Mouse (Mus musculus) heart, adult 18-20 months (tissue): ENCODE results near the gene Atp2a3. TPM values are rescaled to one million over a fixed set of nuclear protein-coding genes. Genes with fewer than 3 reads are reported as not detected.
A peak's percentile ranks its signal among the peaks of the same experiment; 100 is the strongest.

Experiments used
- DNase-seq, 2 experiments: peaks; one replicate each; pipeline ENCODE4 v3.0.0; 2021 to 2022; ENCODE audit warnings: mixed read lengths in 1 of 2
- long read RNA-seq, 2 experiments: library from polyadenylated mRNA; stranded (forward); transcript quantifications; one replicate each; pipeline ENCODE4 v2.0.0; 2021
- total RNA-seq, 2 experiments: library from RNA; stranded (reverse); gene quantifications; 2 replicates each; pipeline ENCODE4 v1.2.3; 2021

The Atp2a3 gene
- total RNA-seq: 10 to 100 TPM in 1 of 2 experiments, 1 to 10 TPM in 1; 8.6 to 15.8 TPM
- long read RNA-seq, experiment 1: 0 reads
- long read RNA-seq, experiment 2, partial matches to known transcripts: 0 of 2 reads
- long read RNA-seq, experiment 2, other reads (novel, unspliced or antisense): 2 of 2 reads

DNA sequence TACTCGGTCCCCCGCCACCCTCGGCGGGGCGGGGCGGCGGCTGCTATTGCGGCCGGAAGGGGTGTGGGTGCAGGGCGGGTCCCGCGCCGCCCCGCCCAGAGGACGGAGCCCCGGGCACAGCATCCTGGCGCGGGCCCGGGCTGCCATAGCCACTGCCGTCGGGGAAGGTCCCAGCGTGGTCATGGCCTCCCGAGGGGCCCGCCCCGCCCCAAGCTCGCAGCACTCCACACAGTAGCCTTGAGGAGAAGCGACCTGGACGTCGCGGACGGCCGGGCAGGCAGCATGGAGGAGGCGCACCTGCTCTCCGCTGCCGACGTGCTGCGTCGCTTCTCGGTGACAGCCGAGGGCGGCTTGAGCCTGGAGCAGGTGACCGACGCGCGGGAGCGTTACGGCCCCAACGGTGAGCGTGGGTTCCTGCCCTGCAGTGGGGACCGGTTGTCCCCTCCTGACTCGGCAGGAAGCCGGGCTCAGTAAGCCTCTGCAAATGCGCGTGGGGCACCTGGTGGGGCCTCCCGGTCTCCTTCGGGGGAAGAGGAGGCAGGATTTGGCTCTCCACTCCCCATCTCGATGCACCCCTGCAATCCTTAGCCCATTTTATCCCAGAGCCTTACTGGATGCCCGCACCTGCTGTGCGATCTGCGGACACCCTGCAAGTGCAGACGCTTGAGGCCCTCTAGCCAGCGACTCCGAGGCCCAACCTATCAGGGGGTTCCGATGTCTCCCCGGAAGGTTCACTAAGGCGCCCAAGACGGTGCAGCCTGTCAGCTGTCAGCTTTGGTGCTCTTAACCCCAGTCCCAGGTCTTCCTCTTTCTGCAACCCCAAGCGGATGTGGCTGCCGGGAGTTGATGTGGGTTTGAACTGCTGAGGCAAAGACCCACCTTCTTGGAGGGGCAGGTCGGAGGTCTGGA lies at the start of gene Atp2a3:
Gene Atp2a3 (plus strand): TSS at position 98 of the 909 bp plus-strand sequence.
- DNase-seq: peak; percentile 35 to 56

DNA sequence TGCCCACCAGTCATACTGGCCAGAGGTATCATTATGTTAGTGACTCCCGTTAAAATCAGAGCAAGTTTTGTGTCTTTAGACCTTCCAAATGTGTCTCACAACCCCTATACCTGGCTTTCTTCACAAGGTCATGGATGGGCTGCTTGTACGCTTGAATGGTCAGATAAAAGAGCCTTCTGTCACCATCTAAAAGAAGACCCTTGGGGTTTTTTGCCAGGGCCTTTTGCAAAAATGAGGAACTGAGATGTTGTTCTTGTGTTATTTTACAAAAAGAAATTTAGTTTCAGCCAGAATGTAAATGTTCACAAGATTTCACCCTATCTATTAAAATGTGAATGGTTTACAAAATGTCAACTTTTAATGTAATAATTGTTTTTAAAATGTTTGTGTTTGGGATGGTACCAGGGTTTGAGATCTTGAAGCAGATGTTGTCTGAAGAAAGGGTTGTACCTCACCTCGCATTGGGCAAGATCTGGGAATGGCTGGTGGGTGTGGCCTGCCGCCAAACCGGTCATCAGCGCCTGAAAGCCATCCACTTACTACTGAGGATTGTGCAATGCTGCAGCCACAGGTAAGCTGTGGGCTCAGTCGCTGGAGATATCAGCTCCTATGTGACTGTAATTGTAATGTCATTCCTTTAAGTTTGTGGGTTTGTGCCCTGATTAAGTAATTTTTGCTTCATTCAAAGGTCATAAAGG lies 43.5 kb upstream of the Atp2a3 start:
- DNase-seq: no peak

DNA sequence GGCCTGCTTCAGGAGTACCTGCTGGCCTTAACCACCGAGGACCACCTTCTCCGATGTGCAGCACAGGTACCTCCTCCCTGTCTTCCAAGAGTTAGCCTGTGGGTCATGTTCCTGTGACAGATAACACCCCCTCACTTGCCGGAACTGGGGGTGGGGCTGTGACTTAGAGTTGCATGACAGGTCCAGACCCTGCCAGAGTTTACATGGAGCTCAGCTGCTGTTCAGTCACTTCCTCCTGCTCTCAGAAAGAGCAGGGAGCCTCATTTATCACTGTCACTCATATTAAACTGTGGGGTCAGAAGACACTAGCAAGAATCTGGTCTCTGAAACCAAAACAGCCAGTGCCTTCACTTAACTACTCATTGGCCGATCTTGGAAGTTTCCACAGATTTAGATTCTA lies 37.9 kb upstream of the Atp2a3 start:
- no peak for DNase-seq

DNA sequence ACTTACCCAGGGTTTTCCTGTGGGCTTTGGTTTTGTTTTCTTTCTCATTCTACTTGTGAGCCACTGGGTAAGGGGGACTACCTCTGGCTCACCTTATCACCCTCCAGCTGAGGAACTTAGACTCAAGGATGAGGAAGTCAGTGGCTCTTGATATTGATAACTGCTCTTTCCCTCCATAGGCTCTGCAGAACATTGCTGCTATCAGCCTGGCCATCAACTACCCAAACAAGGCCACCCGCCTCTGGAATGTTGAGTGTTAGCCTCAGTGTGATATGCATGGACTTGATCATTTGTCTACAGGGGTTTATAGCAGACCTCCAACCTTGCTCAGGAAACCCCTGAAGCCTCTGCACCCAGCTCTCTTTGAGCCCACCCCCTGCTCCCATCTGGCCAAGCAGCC lies 36.5 kb upstream of the Atp2a3 start:
- DNase-seq: no peak

DNA sequence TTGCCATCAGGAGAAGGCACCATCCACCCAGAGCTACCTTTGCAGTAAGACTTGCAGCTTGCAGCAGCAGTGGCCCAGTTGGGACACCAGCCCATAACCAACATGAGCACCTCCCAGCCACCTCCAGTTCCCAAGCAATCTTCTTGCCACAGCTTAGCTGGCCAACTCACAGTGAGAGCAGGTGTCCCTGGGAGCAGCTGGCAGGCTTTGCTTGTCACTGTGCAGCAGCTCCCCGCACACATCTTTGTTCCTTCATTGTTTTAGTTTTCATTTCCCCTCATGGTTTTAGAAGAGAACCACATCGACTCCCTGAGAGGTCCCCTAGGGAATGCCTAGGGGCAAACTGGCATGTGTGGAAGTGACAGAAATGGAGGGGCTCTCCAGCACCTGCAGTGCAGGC lies 35.9 kb upstream of the Atp2a3 start:
- no peak for DNase-seq

DNA sequence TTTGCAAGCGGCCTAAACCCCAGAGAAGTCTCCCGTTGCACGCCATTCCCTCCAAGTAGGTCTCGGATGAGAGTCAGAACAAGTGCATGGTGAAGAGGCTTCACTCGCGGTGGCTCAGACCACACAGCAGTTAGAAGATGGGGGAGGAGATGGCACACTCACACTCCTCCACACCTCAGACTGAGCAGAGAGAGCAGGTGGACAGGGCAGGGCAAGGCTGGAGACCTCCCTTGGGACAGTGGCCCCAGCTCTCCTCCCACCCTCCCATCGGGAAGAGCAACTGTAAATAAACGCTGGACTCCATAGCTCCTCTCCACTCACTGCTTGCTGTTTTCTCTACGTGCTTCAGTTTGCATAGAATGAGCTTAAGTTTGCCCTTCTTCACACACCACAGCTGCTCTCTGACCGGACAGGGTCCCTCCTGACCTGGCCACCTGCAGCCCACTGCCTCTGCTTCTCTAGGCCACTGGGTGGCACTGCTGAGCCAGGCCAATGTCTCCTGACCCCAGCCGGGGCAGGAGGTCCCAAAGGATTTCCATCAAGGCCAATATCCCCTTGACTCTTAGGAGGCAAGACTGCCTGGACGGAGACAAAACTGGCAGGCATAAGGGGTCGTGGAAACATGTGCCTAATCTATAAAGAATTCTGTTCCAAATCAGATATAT lies 34.6 kb upstream of the Atp2a3 start:
- DNase-seq: peak; percentile 63 to 84

DNA sequence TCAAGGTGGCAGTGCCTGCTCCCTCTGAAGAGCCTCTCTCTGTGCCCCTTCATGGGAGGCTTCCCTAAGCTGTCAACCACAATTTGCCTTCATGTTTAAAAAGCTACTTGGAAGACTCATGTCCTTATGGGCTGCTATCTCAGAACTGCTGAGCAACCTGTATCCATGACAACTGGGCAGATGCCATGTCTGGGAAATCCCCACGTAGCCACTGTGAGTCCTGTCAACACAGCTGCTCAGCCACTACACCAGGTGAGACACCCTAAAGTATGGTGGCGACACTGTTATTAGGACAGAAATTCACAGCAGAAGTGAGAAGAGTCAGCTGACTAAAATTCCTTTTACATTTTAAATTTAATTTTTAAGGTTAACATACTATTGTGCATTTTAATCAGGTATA lies 32.5 kb upstream of the Atp2a3 start:
- peak in 1 of 2 experiments; percentile 13 for DNase-seq

DNA sequence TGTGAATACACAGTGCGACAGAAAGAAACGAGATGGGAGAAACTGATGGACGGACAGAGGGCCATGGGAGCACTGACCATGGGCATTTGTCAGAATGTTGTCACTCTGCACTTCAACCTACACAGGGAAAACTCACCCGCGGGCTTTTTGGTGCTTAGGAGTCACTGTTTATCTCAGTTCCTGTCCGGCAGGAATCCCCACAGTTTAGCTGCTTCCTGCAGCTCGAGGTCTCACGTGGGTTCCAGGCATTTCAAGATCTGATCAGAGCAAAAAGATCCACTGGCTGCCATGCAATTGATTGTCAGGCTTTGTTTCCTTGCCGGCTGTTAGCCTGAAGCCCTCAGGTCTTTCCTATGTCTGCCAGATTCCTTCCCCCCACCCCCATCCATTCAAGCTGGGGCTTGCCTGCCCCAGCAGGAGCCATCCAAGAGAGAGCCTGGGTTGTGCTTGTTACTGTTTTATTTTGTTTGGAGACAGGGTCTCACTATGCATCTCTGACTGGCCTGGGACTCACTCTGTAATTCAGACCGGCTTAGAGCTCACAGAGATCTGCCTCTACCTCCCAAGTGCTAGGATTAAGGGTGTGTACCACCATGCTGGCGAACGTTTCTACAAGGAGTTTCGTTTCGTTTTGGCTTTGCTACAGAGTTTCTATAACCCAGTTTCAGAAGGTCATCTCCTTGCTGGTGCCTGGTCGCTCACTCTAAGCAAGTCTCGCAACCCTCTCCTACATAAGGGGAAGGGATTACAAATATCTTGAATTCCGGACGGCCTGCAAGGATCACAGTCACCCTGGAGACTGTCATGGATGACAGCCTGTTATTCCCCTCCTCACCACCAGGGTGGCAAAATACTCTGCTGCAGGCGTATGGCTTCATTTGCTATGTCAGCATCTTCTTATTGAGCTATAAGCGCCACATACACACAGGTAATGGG lies 20.5 kb upstream of the Atp2a3 start:
- peak; percentile 60 to 74 for DNase-seq

DNA sequence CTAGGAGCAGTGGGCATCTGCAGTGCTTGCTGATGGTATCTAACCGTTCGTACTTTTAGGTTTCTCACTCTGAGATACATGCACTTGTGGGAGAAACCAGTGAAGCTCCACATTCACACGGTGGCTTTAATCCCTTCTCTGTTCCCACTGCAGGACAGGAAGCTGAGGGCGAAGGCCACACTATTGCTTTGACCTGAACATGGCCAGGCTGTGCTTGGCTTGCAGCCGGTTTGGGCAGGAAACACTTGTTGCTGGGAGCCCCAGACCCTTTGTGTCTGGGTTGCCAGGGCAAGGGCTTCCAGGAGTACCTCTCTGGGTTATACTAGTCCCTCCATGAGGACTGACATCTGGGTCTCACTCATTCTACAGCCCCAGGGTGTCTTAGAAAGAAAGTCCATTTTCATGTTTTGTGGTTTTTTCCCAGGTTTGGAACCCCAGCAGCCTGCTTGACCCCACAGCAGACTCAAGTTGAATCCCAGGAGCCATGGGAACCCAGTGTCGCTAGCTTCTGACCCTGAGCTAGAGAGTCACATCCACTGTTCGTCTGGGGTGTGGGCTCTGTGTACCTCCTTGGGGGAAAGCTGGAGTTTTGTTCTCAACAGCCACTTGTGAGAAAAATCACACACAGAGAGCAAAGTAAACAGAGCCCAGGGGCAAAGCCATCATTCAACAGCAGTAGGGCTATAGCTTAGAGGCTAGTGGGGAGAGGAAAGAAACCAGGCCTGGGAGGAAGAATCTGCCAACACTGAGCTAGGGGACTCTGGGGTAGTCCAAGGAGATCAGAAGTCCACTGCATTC lies 15.8 kb upstream of the Atp2a3 start:
- DNase-seq: peak; percentile 37 to 63

DNA sequence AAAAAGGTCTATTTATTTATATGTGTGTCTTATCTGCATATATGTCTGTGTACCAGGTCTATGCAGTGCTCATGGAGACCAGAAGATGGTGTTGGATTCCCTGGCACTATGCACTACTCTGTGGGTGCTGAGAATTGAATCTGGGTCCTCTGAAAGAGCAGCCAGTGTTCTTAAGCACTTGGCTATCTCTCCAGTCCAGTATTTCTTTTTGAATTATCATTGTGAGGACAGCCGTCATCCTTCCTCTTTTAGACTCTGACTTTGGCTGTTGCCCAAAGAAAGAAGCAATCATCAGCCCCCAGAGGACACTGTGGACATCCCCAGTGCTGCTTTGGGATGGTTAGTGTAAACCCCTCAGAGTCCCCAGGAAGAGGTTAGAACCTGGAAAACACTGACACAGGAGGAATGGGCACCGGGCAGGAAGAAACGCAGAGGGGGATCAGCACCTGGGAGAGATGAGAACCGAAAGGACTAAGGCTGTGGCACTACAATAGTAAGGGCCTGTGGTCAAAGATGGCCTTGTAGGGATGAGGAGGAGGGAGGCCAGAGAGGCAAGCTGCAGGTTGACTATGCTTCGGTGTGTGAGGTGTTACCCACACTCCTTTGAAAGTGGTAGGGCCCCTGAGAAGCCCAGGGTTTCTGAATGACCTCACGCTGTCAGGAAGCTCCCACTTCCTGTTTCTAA lies 15.0 kb upstream of the Atp2a3 start:
- peak; percentile 51 to 67 for DNase-seq

DNA sequence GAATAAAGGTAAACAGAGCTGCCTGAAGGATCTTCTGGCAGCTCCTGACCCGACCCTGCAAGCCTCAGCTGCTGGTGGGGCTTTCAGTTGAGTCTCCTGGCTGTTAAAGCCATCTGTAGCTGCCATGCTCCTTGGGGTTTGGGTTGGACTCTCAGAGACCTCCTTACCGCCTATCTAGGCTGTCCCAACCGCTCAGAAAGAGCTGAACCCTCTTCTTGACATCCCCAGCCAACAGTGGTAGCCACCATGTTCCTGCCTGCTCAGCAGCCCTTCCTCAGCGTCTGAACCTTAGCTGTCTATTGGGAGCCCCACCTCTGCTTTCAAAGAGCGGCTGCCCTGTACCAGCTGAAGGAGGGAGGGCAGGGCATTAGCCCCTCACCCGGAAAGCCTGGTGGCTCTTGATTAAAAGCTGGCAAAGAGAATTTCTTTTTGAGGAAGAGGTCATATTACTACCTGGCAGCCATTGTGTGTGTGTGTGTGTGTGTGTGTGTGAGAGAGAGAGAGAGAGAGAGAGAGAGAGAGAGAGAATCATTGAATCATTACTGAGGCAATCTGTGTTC lies 14.3 kb upstream of the Atp2a3 start:
- DNase-seq: no peak

DNA sequence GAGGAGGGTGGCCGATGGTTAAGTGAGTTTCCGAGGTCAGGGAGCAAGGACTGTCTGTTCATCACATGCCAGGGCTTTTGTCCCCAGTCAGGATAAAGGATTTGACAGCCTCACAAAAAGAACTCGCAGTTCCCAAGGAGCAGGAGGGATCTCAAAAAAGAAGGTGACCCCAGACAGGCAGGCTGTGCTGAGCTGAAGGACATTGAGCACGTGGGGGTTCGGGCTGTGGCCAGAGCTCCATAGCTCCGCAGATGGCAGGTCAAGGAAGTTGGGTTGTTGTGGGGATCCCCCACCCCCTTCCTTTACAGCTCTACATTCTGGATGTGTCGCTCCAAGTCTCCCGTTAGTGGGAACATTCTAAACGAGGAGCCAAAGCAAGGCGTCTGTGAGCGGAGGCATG lies 13.1 kb upstream of the Atp2a3 start:
- no peak for DNase-seq

DNA sequence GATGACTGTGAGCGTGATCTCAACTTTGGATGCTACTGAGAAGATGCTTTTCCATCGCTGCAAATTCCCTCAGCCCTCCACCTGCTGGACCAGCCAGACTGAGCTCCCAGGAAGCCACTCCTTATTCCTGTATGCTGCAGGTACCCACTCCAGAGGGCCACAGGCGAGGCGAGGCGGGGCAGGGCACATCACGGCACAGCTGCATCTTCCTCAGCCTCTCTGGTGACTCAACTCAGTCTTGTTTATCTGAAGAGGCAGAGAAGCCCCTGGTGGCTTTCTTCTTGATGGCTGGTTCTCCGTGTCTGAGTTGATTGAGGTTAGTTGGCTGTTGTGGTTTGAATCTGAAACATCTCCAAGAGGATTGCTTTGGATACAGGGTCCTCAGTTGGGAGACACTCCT lies 12.7 kb upstream of the Atp2a3 start:
- no peak for DNase-seq

DNA sequence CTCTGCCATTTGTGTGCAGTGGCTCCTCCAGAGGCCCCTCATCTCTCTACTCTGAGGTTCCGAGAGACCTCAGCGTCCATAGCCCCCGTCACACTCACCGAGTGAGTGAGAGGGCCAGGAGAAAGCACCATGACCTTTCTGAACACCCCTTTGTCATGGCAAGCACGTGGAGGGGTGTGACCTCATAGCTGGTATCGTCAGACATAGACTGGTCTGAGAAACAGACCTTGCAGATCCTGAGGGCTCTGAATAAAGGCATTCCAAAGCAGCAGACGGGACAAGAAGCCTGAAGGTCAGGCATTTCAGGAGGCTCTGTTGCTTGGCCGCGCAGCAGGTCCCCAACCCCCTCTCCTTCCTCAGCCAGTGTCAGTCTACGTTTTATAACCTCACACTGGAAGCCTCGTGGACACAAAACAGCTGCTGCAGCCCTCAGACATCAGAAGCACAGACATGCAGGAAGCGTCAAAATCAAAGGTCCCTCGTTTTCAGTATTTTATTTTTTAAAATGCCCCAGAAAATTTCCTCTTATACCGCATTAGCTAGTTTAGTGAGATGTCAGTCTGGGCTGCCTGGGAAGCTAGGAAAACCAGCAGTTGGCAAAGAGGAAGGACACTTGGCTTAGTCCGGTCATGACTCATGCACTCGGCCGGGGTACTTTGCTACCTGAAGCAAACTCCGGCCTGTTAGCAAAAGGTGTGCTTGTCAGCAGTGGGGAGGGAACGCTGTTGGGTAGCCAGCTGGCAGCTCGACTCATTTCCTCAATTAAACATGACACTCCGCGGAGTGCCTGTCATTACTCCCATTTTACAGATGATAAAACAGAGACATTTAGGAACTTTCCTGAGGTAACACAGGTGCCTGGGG lies 9.6 kb upstream of the Atp2a3 start:
- peak; percentile 22 to 40 for DNase-seq

DNA sequence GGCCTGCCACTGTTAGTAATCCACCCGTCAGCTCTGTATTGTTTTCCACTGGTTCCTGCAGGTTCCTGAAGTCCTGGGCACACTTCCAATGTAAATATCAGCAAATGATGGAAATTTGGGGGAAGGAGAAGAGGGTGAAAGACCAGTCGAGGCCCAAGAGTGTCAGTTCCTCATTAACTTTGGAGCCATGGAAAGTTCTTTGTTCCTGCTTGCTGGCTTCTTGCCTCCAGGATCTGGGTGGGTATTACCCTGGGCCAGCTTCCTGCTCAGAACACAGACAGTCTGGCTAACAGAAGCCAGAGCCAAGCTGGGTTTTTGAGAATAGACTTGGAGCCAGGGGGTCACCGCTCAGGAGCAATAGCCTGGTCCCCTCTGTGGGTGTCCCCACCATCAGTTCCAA lies 8.7 kb upstream of the Atp2a3 start:
- DNase-seq: peak; percentile 70 to 85

DNA sequence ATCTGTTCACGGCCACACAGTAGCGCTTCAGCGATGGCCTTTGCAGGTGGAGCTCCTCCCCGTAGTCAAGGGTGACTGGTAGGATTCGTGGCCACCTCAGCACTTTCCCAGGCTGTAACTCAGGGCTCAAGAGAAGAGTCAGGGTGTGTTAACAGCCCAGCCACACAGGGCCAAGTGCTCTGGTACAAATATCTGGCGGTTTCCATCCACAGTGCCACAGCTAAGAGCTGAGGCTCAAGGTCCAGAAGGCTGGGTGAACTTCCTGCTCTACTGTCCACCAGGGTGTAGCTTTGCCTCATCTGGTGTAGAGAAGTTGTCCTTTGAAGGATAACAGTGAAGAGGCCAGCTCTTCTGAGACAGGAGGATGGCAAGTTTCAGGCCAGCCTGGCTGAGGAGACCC lies 8.3 kb upstream of the Atp2a3 start:
- DNase-seq: peak in 1 of 2 experiments; percentile 37

DNA sequence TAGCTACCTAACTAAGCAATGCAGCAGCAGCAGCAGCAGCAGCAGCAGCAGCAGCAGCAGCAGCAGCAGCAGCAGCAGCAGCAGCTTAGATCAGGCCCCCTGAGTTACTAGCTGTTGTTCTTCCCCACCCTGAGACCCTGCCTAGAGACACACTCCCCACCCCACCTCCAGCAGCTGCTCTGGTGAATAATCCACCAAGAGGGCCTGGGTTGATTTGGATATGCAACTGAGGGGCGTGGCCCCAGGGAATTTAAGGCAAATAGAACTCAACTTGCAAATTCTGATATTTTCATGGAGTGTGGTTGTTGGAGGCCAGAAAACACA lies 7.9 kb upstream of the Atp2a3 start:
- no peak for DNase-seq

DNA sequence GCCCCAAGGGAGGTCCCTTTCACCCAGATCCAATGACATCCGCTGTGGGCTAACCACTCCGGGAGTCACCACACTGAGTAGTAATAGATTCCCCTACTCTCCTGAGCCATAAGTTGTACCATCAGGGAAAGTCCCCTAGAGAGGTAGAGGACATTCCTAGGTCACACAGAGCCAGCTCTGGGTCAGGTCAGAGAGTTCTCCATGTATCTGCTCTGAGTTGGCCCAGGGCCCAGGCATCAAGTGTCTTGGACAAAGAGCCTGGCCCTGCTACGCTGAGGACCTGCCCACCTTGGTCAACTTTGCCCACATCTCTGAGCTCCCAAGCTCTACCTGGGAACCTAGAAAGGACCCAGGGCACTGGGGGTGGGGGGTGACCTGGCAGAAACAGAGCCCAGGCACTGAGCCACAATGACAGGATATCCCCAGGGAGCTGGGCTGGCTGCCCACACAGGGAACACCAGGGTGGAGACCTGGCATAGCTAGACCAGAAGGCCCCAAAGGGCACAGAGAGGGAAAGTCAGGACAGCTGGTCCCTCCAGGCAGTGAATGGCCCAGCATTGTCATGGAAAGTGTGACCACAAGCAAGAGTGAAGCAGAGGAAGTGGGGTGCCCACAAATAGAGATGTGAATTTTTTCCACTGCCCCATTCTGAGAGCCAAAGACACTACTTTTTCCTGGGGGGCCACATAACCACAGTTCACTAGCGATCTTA lies 7.4 kb upstream of the Atp2a3 start:
- DNase-seq: peak; percentile 82 to 83
